Mouse (Mus musculus) brain, embryonic 14.5 days (tissue): ENCODE results near the gene Kcnk16.

Experiments used
- CTCF ChIP-seq: fragments of 200-500 bp; IDR thresholded peaks from 2 replicates; pipeline ENCODE4 v1.5.1; 2012; ENCODE audit warnings: inconsistent platforms, mild to moderate bottlenecking, moderate library complexity, borderline replicate concordance; ENCODE audit not compliant: insufficient read depth, insufficient read length; ENCODE audit errors: extremely low read depth
- POLR2A ChIP-seq: fragments of 200-500 bp; IDR thresholded peaks from 2 replicates; pipeline ENCODE4 v1.6.1; 2012; ENCODE audit warnings: mild to moderate bottlenecking, inconsistent platforms, borderline replicate concordance; ENCODE audit not compliant: poor library complexity, insufficient read depth, insufficient read length, severe bottlenecking; ENCODE audit errors: extremely low read depth

DNA sequence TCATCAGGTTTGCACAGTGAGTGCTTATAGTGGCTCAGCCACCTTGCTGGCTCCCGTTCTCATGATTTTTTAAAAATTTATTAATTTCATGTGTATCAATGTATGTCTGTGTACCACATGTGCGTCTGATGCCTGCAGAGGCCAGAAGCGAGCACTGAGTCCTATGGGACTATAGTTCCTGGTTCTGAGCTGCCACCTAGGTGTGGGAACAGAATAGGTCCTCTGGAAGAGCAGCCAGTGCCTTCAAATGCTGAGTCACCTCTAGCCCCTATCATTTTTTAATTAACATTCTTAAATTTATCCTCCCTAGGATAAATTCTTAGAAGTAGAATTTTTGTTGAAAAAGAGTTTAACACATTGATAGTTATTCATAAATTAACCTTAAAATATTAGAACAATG is 28.6 kb upstream of the Kcnk16 start:
- TF ChIP-seq CTCF (no peak), POLR2A (no peak)
